Mouse (Mus musculus): ENCODE measurements around the gene Plxna4. TPM values are rescaled to one million over a fixed set of nuclear protein-coding genes. Genes with fewer than 3 reads are reported as not detected.

The Plxna4 gene
- total RNA-seq, 1 experiment: 0.98 TPM

GRCm38 (mm10) chr6:32315011-32315450 lies 273.0 kb downstream of the Plxna4 start:
- TF ChIP-seq HCFC1 (IDR thresholded peaks at IDR 0.05; ENCODE audit: borderline replicate concordance, insufficient read depth, low read length): no peak
- TF ChIP-seq CHD2 (IDR thresholded peaks at IDR 0.05; ENCODE audit: low read depth, low read length): no peak
- TF ChIP-seq ZC3H11A (IDR thresholded peaks at IDR 0.05; ENCODE audit: borderline replicate concordance, low read depth, low read length): no peak
- Histone ChIP-seq H3K4me3 (ENCODE audit: insufficient read depth in 1 of 2, low read depth in 1 of 2, low read length in 2 of 2, poor library complexity in 1 of 2, severe bottlenecking in 1 of 2) (no peak overlapping the region), H3K4me1 (ENCODE audit: control insufficient read depth in 2 of 2, insufficient read depth in 2 of 2, low read length in 2 of 2, poor library complexity in 1 of 2) (no peaks in the 10 kb centered on the region), H3K9ac (ENCODE audit: insufficient read depth, low read depth, low read length, poor library complexity, severe bottlenecking) (no peak overlapping the region), H3K27ac (ENCODE audit: insufficient read depth, low read depth, low read length, poor library complexity, severe bottlenecking) (no peak overlapping the region), H3K36me3 (ENCODE audit: control insufficient read depth, insufficient read depth, low read length, poor library complexity, severe bottlenecking) (no peaks in the 10 kb centered on the region), H3K9me3 (ENCODE audit: control insufficient read depth, insufficient read depth, low read depth, low read length) (no peaks in the 10 kb centered on the region)
- DNase-seq (ENCODE audit: low read depth, low spot score): no peak
- in situ Hi-C loops (cut with MboI; ENCODE audit: low sequenced_read_pairs in 2 of 2, unreplicated experiment in 2 of 2): no loop called here

GRCm38 (mm10) chr6:32309147-32309546 lies 278.8 kb downstream of the Plxna4 start:
- no peak overlapping the region for H3K27ac ChIP-seq (ENCODE audit: insufficient read depth, low read depth, low read length, poor library complexity, severe bottlenecking)
- in situ Hi-C loops (cut with MboI; ENCODE audit: low sequenced_read_pairs in 2 of 2, unreplicated experiment in 2 of 2): no loop called here

GRCm38 (mm10) chr6:32300611-32301010 lies 287.4 kb downstream of the Plxna4 start:
- Histone ChIP-seq H3K9me3 (ENCODE audit: control insufficient read depth, insufficient read depth, low read depth, low read length) (no peaks in the 10 kb centered on the region), H3K9ac (ENCODE audit: insufficient read depth, low read depth, low read length, poor library complexity, severe bottlenecking) (no peak overlapping the region), H3K36me3 (ENCODE audit: control insufficient read depth, insufficient read depth, low read length, poor library complexity, severe bottlenecking) (no peaks in the 10 kb centered on the region), H3K4me3 (ENCODE audit: insufficient read depth in 1 of 2, low read depth in 1 of 2, low read length in 2 of 2, poor library complexity in 1 of 2, severe bottlenecking in 1 of 2) (no peak overlapping the region), H3K4me1 (ENCODE audit: control insufficient read depth in 2 of 2, insufficient read depth in 2 of 2, low read length in 2 of 2, poor library complexity in 1 of 2) (no peaks in the 10 kb centered on the region), H3K27ac (ENCODE audit: insufficient read depth, low read depth, low read length, poor library complexity, severe bottlenecking) (no peak overlapping the region)
- TF ChIP-seq ZC3H11A (IDR thresholded peaks at IDR 0.05; ENCODE audit: borderline replicate concordance, low read depth, low read length) (no peak), HCFC1 (IDR thresholded peaks at IDR 0.05; ENCODE audit: borderline replicate concordance, insufficient read depth, low read length) (no peak), CHD2 (IDR thresholded peaks at IDR 0.05; ENCODE audit: low read depth, low read length) (no peak), ZNF384 (IDR thresholded peaks at IDR 0.05; ENCODE audit: low read depth, low read length) (no peak), MAFK (IDR thresholded peaks at IDR 0.05; ENCODE audit: insufficient read depth, low read depth, low read length) (no peak)
- no peak for DNase-seq (ENCODE audit: low read depth, low spot score)
- in situ Hi-C loops (cut with MboI; ENCODE audit: low sequenced_read_pairs in 2 of 2, unreplicated experiment in 2 of 2): no loop called here

More at GRCm38 (mm10) chr6:32309147-32309546, 278.8 kb downstream of the Plxna4 start:
- no peak overlapping the region for H3K9ac ChIP-seq (ENCODE audit: insufficient read depth, low read depth, low read length, poor library complexity, severe bottlenecking)
- no peaks in the 10 kb centered on the region for H3K36me3 ChIP-seq (ENCODE audit: control insufficient read depth, insufficient read depth, low read length, poor library complexity, severe bottlenecking)
- H3K9me3 ChIP-seq (ENCODE audit: control insufficient read depth, insufficient read depth, low read depth, low read length): no peaks in the 10 kb centered on the region
- no peaks in the 10 kb centered on the region for H3K4me1 ChIP-seq (ENCODE audit: control insufficient read depth in 2 of 2, insufficient read depth in 2 of 2, low read length in 2 of 2, poor library complexity in 1 of 2)
- no peak overlapping the region for H3K4me3 ChIP-seq (ENCODE audit: insufficient read depth in 1 of 2, low read depth in 1 of 2, low read length in 2 of 2, poor library complexity in 1 of 2, severe bottlenecking in 1 of 2)
- no peak for DNase-seq (ENCODE audit: low read depth, low spot score)
- TF ChIP-seq CHD2 (IDR thresholded peaks at IDR 0.05; ENCODE audit: low read depth, low read length): no peak
- no peak for TF ChIP-seq ZNF384 (IDR thresholded peaks at IDR 0.05; ENCODE audit: low read depth, low read length)
- TF ChIP-seq HCFC1 (IDR thresholded peaks at IDR 0.05; ENCODE audit: borderline replicate concordance, insufficient read depth, low read length): no peak
- no peak for TF ChIP-seq MAFK (IDR thresholded peaks at IDR 0.05; ENCODE audit: insufficient read depth, low read depth, low read length)
- no peak for TF ChIP-seq ZC3H11A (IDR thresholded peaks at IDR 0.05; ENCODE audit: borderline replicate concordance, low read depth, low read length)

GRCm38 (mm10) chr6:32281457-32281856 lies 306.5 kb downstream of the Plxna4 start:
- in situ Hi-C loops (cut with MboI; ENCODE audit: low sequenced_read_pairs in 2 of 2, unreplicated experiment in 2 of 2): no loop called here
- no peaks in the 10 kb centered on the region for H3K9me3 ChIP-seq (ENCODE audit: control insufficient read depth, insufficient read depth, low read depth, low read length)
- DNase-seq (ENCODE audit: low read depth, low spot score): no peak
- no peak for TF ChIP-seq ZNF384 (IDR thresholded peaks at IDR 0.05; ENCODE audit: low read depth, low read length)
- TF ChIP-seq MAFK (IDR thresholded peaks at IDR 0.05; ENCODE audit: insufficient read depth, low read depth, low read length): peak; percentile 77
- H3K36me3 ChIP-seq (ENCODE audit: control insufficient read depth, insufficient read depth, low read length, poor library complexity, severe bottlenecking): no peaks in the 10 kb centered on the region
- H3K27ac ChIP-seq (ENCODE audit: insufficient read depth, low read depth, low read length, poor library complexity, severe bottlenecking): no peak overlapping the region
- H3K4me1 ChIP-seq (ENCODE audit: control insufficient read depth in 2 of 2, insufficient read depth in 2 of 2, low read length in 2 of 2, poor library complexity in 1 of 2): no peaks in the 10 kb centered on the region
- no peak overlapping the region for H3K9ac ChIP-seq (ENCODE audit: insufficient read depth, low read depth, low read length, poor library complexity, severe bottlenecking)
- no peak overlapping the region for H3K4me3 ChIP-seq (ENCODE audit: insufficient read depth in 1 of 2, low read depth in 1 of 2, low read length in 2 of 2, poor library complexity in 1 of 2, severe bottlenecking in 1 of 2)

GRCm38 (mm10) chr6:32280728-32281127 lies 307.3 kb downstream of the Plxna4 start:
- Histone ChIP-seq H3K4me3 (ENCODE audit: insufficient read depth in 1 of 2, low read depth in 1 of 2, low read length in 2 of 2, poor library complexity in 1 of 2, severe bottlenecking in 1 of 2) (no peak overlapping the region), H3K9me3 (ENCODE audit: control insufficient read depth, insufficient read depth, low read depth, low read length) (no peaks in the 10 kb centered on the region), H3K9ac (ENCODE audit: insufficient read depth, low read depth, low read length, poor library complexity, severe bottlenecking) (no peak overlapping the region), H3K27ac (ENCODE audit: insufficient read depth, low read depth, low read length, poor library complexity, severe bottlenecking) (no peak overlapping the region), H3K4me1 (ENCODE audit: control insufficient read depth in 2 of 2, insufficient read depth in 2 of 2, low read length in 2 of 2, poor library complexity in 1 of 2) (no peaks in the 10 kb centered on the region), H3K36me3 (ENCODE audit: control insufficient read depth, insufficient read depth, low read length, poor library complexity, severe bottlenecking) (no peaks in the 10 kb centered on the region)
- in situ Hi-C loops (cut with MboI; ENCODE audit: low sequenced_read_pairs in 2 of 2, unreplicated experiment in 2 of 2): no loop called here
- TF ChIP-seq CHD2 (IDR thresholded peaks at IDR 0.05; ENCODE audit: low read depth, low read length) (no peak), HCFC1 (IDR thresholded peaks at IDR 0.05; ENCODE audit: borderline replicate concordance, insufficient read depth, low read length) (no peak), MAFK (IDR thresholded peaks at IDR 0.05; ENCODE audit: insufficient read depth, low read depth, low read length) (0 out of 2 replicates have a peak, but pooled peaks have one; percentile 49)
- DNase-seq (ENCODE audit: low read depth, low spot score): peak; percentile 31

Measured in ES-E14 (cell line).